Comparison of ENCODE assay signal across 8 mouse cellular contexts in the genomic region with DNA sequence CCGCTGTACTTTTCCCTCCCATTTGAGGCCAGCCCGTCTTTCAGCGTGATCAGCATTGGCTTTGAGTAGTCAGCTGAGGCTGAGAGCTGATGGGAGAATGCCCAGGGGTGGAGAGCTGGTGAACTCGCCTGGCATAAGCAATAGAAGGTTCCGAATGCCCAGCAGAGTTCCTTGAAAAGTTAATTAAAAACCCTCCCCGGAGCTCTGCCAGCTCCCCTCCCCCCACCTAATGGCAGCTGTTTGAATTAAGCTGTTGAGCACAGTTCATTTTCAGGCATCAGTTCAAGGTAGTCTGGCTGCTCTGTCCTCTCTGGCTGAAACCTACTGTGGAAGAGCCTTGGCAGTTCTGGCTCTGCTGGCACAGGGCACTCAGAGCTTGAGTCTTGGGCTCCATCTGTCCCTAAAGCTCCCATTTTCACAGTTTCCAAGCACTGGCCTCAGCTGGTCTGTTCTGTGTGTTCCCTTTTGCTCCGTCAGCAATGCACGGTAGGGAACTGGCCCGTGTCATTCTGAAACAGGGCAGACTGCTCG. TPM values are rescaled to one million over a fixed set of nuclear protein-coding genes. Genes with fewer than 3 reads are reported as not detected.
DNase-seq lines count a peak whose midpoint lies in the region; ATAC-seq and TF ChIP-seq lines count a peak whose summit lies in the region.

No protein-coding gene starts in this region.

- no peak overlapping the region for H3K4me3 ChIP-seq in intestine, postnatal 0 days (ENCODE audit: low read depth, low read length)

- no peaks in the 10 kb centered on the region for H3K9me3 ChIP-seq in intestine, postnatal 0 days (ENCODE audit: control insufficient read depth)

- intact Hi-C loops in left cerebral cortex, postnatal 36 days (cut with DNase I), result no loop called here

- no peaks in the 10 kb centered on the region for H3K27me3 ChIP-seq in intestine, postnatal 0 days (replicated peaks; ENCODE audit: control insufficient read depth, insufficient read depth, low read length)

- DNase-seq in lung, postnatal 10 days, result peak; percentile 31
- no peak for DNase-seq in lung, postnatal 25 days (ENCODE audit: low spot score)
- peak; percentile 65 to 68 for DNase-seq in cerebellum, postnatal 36 days
- peak; percentile 35 to 41 for DNase-seq in left cerebral cortex, postnatal 36 days (ENCODE audit: low spot score in 2 of 2)
- no peak for DNase-seq in spleen, postnatal 10 days (ENCODE audit: low spot score in 2 of 2)
- no peak for DNase-seq in thymus, postnatal 14 days

- 71% methylated on average over 10 of the region's 10 CpGs for WGBS in intestine, postnatal 0 days

- H3K27ac ChIP-seq in intestine, postnatal 0 days (ENCODE audit: low read depth, low read length), result peak overlapping the region; percentile 41; the same call in 1 of the 2 replicates

- no peak overlapping the region for H3K4me2 ChIP-seq in intestine, postnatal 0 days (replicated peaks; ENCODE audit: low read depth)

- no peak for ATAC-seq in intestine, postnatal 0 days
- no peak for ATAC-seq in megakaryocyte progenitor cell, adult 5-6 weeks (replicated peaks; ENCODE audit: poor library complexity)

- peaks cover 46% of the 10 kb centered on the region for H3K36me3 ChIP-seq in intestine, postnatal 0 days (ENCODE audit: control insufficient read depth, insufficient read depth)

- H3K9ac ChIP-seq in intestine, postnatal 0 days (ENCODE audit: low read depth, low read length), result no peak overlapping the region

- H3K4me1 ChIP-seq in intestine, postnatal 0 days (replicated peaks; ENCODE audit: control insufficient read depth, insufficient read depth, low read length), result no peaks in the 10 kb centered on the region; the same call in 1 of the 2 replicates

- TF ChIP-seq CTCF in intestine, postnatal 0 days (IDR thresholded peaks at IDR 0.05; ENCODE audit: low read depth), result no peak

RNA-seq across cellular contexts. Expression of gene Fads1, which starts 5.7 kb away (rescaled TPM):
- 26.9 and 29.8 TPM in 2 replicates for polyA plus RNA-seq in intestine, postnatal 0 days (2015; fragmentation: Nextera tagmentation; extraction: Ambion mirVana)
- total RNA-seq in left cerebral cortex, postnatal 36 days (2021), result 100 to 1,000 TPM; 183 to 192 TPM
- total RNA-seq in megakaryocyte progenitor cell, adult 5-6 weeks (2015), result 14.9 and 22.2 TPM in 2 replicates
- 9.4 and 10.0 TPM in 2 replicates for total RNA-seq in megakaryocyte progenitor cell, adult 5-6 weeks (2017)

RNA-seq across cellular contexts. Expression of gene Tmem258, which starts 15.5 kb away (rescaled TPM):
- polyA plus RNA-seq in intestine, postnatal 0 days (2015; fragmentation: Nextera tagmentation; extraction: Ambion mirVana), result 339 and 369 TPM in 2 replicates
- 10 to 100 TPM; 65.4 to 66.1 TPM for total RNA-seq in left cerebral cortex, postnatal 36 days (2021)
- 308 and 313 TPM in 2 replicates for total RNA-seq in megakaryocyte progenitor cell, adult 5-6 weeks (2015)
- 149 and 204 TPM in 2 replicates for total RNA-seq in megakaryocyte progenitor cell, adult 5-6 weeks (2017)

RNA-seq across cellular contexts. Expression of gene Fen1, which starts 15.6 kb away (rescaled TPM):
- polyA plus RNA-seq in intestine, postnatal 0 days (2015; fragmentation: Nextera tagmentation; extraction: Ambion mirVana), result 30.4 and 33.0 TPM in 2 replicates
- 10 to 100 TPM in 1 of 2 experiments, 1 to 10 TPM in 1; 10.0 to 13.9 TPM for total RNA-seq in left cerebral cortex, postnatal 36 days (2021)
- total RNA-seq in megakaryocyte progenitor cell, adult 5-6 weeks (2015), result 56.9 and 61.1 TPM in 2 replicates
- 125 and 135 TPM in 2 replicates for total RNA-seq in megakaryocyte progenitor cell, adult 5-6 weeks (2017)

RNA-seq across cellular contexts. Expression of gene Myrf, which starts 52.2 kb away (rescaled TPM):
- polyA plus RNA-seq in intestine, postnatal 0 days (2015; fragmentation: Nextera tagmentation; extraction: Ambion mirVana), result 4.1 and 4.5 TPM in 2 replicates
- total RNA-seq in left cerebral cortex, postnatal 36 days (2021), result 10 to 100 TPM; 17.1 to 18.9 TPM
- total RNA-seq in megakaryocyte progenitor cell, adult 5-6 weeks (2015), result not detected in 2 replicates
- not detected in 2 replicates for total RNA-seq in megakaryocyte progenitor cell, adult 5-6 weeks (2017)

Comparison
In these comparisons a context has a peak if more than half of its experiments do, and no peak if none do; other contexts are left out.
1. DNase-seq: peak in lung, postnatal 10 days (single experiment), cerebellum, postnatal 36 days (2 of 2) and left cerebral cortex, postnatal 36 days (2 of 2); none in lung, postnatal 25 days (single experiment), spleen, postnatal 10 days (0 of 2) and thymus, postnatal 14 days (single experiment).
2. RNA of gene Fads1, which starts 5.7 kb away (total RNA-seq): 183 to 192 TPM in left cerebral cortex, postnatal 36 days; 9.4 to 22.2 TPM in megakaryocyte progenitor cell, adult 5-6 weeks; every median in the first group is over 4 times any median in the second.